Mouse (Mus musculus) Patski (cell line): ENCODE measurements around the gene 4933416C03Rik. TPM values are rescaled to one million over a fixed set of nuclear protein-coding genes. Genes with fewer than 3 reads are reported as not detected.
A peak's percentile ranks its signal among the peaks of the same experiment; 100 is the strongest.

Experiments
- ATAC-seq: fragments of 100-300 bp; one replicate; pipeline ENCODE4 v1.8.0; 2021
- CTCF ChIA-PET: fragments of 350-600 bp; sonication (Branson Sonifier 250); formaldehyde crosslinking; loops from one replicate; lab custom pipeline; 2022; ENCODE audit warnings: inconsistent platforms; lab: Charles Lee
- POLR2A ChIA-PET: fragments of 350-600 bp; sonication (Branson Sonifier 250); formaldehyde crosslinking; loops from one replicate; lab custom pipeline; 2022; ENCODE audit warnings: antibody characterized with exemption, inconsistent platforms; lab: Charles Lee
- DNase-seq: peaks from one replicate; pipeline ENCODE4 v3.0.0-alpha.2; 2011; ENCODE audit warnings: low read depth, low spot score
- H3K27me3 ChIP-seq: fragments of 371-371 bp; one replicate; pipeline ENCODE4 v1.5.1; 2021
- CTCF ChIP-seq: fragments of 100-300 bp; IDR thresholded peaks from one replicate; pipeline ENCODE4 v1.5.1; 2021
- in situ Hi-C: fragments of 300-500 bp; cut with MboI; formaldehyde crosslinking; loops from 3 replicates; pipeline ENCODE4 v1.11.1; 2018; ENCODE audit warnings: low pct_unique_long_range_greater_than_20kb, mixed read lengths
- polyA plus RNA-seq: library from polyadenylated mRNA; unstranded; gene quantifications from one replicate; pipeline ENCODE4 v1.2.3, GENCODE M21; 2021

Gene 4933416C03Rik
- polyA plus RNA-seq, 1 experiment from 2014 or later, result not detected

DNA sequence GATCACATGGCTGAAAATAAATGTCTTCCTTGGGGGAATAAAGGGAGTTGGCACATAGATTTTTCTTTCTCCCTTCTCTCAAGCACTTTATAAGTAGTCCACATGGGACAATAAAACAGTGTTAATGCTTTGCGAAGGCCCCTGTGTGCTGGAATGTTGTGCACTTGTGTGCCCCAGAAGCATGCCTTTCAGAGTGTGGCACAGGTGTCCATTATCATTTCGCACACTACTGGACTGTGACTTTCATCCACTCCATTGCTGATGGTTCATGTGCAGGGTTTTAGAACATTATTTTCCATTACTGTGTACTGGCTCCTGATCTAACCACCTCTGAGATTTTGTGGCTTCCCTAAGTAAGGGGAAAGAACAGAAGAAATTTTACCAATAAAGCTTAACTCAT lies 10.1 kb upstream of the 4933416C03Rik start:
- POLR2A ChIA-PET, result no interaction called here
- no peak for DNase-seq
- in situ Hi-C loops, result no loop called here
- TF ChIP-seq CTCF, result no peak
- ATAC-seq, result no peak
- CTCF ChIA-PET, result no interaction called here
- peaks cover 22% of the 10 kb centered on the region for H3K27me3 ChIP-seq

DNA sequence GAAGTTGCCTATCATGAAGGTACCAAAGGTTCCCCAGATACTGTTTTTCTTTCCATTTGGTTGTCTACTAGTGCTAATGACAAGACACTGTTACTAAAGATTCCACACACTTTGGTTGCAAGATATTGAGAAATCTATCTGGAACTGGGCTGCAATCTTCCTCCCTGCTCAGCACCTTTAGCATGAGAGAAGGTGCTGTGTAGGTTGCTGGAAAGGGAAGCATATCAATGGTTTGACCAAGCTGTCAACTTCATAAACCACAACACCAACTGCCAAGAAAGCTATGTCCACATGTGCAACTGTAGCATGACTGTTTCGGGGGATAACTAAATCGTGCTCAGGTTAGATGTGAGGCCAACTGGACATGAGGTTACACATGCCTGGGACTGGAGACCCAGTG lies 7.7 kb upstream of the 4933416C03Rik start:
- CTCF ChIA-PET, result no interaction called here

GRCm38 (mm10) chr10:116117060-116117459 lies 3.3 kb upstream of the 4933416C03Rik start:
- no peak for ATAC-seq
- POLR2A ChIA-PET, result no interaction called here
- no peak for DNase-seq
- in situ Hi-C loops, result no loop called here
- H3K27me3 ChIP-seq, result peaks cover 9% of the 10 kb centered on the region
- no peak for TF ChIP-seq CTCF
- CTCF ChIA-PET, result no interaction called here

More for the DNA sequence above, 7.7 kb upstream of the 4933416C03Rik start:
- TF ChIP-seq CTCF, result no peak
- H3K27me3 ChIP-seq, result peaks cover 20% of the 10 kb centered on the region
- in situ Hi-C loops, result no loop called here
- POLR2A ChIA-PET, result no interaction called here
- ATAC-seq, result no peak
- no peak for DNase-seq

DNA sequence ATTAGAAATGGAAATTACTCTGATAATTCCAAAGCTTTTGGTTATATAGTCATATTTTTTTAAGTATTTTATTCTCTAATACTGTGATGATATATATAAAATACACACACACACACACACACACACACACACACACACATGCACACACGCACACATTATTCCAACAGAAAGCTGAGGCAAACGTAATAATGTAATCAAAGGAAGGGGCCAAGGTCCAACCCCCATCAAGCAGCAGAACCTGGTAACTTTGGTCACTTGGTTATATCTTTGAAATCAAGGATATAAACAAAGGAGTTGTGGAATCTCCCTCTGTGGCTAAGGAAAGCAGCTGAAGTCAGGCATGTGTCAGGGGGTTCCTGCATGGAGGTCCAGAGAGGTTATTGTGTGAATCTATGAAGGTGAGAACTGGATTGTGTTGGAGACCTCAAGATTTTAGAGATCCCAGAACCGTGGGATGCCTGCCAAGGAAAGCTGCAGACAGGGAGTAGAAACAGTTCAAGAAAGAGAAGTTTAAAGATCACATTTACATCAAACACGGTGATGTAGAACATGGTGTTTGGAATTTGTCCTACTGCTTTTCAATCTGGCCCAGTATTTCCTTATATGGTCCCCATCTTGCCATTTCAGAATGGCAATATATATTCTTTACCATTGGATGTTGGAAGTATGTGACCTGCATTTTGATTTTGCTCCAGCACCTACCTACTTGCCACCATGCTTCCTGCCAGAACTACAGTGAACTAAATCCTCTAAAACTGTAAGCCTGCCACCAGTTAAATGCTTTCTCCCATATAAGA lies 2.4 kb upstream of the 4933416C03Rik start:
- POLR2A ChIA-PET, result no interaction called here
- DNase-seq (no peak), ATAC-seq (no peak)
- CTCF ChIA-PET, result no interaction called here
- in situ Hi-C loops, result no loop called here
- TF ChIP-seq CTCF, result no peak
- peaks cover 16% of the 10 kb centered on the region for H3K27me3 ChIP-seq

GRCm38 (mm10) chr10:116112868-116113267 lies 849 bp downstream of the 4933416C03Rik start:
- ChIA-PET POLR2A (no interaction called here), CTCF (no interaction called here)
- ATAC-seq (no peak), DNase-seq (no peak)
- peaks cover 22% of the 10 kb centered on the region for H3K27me3 ChIP-seq
- in situ Hi-C loops, result no loop called here
- no peak for TF ChIP-seq CTCF

GRCm38 (mm10) chr10:116108730-116109129 lies 5.0 kb downstream of the 4933416C03Rik start:
- in situ Hi-C loops, result no loop called here

DNA sequence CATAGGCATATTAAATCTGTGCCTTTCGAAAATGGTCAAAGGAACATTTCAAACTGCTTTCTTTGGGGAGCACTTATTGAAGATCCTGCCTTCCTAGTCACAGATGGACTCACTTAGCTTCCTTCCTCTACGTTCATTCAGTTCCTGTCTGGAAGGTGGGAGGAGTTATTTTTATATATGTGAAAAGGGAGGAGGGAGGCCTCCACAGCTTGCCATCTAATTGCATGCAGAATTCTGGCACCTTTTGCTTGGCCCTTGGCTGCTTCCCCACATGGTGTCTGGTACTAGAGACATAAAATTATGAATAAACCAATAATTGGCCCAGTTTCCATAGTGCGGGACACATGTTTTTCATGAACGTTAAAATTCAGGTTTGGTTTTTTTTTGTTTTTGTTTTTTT lies 5.5 kb downstream of the 4933416C03Rik start:
- DNase-seq (no peak), ATAC-seq (no peak)
- peaks cover 16% of the 10 kb centered on the region for H3K27me3 ChIP-seq
- no peak for TF ChIP-seq CTCF
- in situ Hi-C loops, result no loop called here
- POLR2A ChIA-PET, result no interaction called here
- CTCF ChIA-PET, result no interaction called here

More at GRCm38 (mm10) chr10:116108730-116109129, 5.0 kb downstream of the 4933416C03Rik start:
- H3K27me3 ChIP-seq, result peaks cover 16% of the 10 kb centered on the region
- DNase-seq (no peak), ATAC-seq (no peak)
- TF ChIP-seq CTCF, result no peak
- ChIA-PET POLR2A (no interaction called here), CTCF (no interaction called here)

- H3K27me3 ChIP-seq, result peaks cover 8% of the 10 kb centered on the region
- ChIA-PET POLR2A (no interaction called here), CTCF (no interaction called here)
- ATAC-seq (no peak), DNase-seq (no peak)
- no peak for TF ChIP-seq CTCF
- in situ Hi-C loops, result loop anchor here (25.0 kb wide), 1 partner anchor 214 kb away; no protein-coding TSS in a partner anchor
Observed at GRCm38 (mm10) chr10:116098470-116098869, 15.2 kb downstream of the 4933416C03Rik start.

DNA sequence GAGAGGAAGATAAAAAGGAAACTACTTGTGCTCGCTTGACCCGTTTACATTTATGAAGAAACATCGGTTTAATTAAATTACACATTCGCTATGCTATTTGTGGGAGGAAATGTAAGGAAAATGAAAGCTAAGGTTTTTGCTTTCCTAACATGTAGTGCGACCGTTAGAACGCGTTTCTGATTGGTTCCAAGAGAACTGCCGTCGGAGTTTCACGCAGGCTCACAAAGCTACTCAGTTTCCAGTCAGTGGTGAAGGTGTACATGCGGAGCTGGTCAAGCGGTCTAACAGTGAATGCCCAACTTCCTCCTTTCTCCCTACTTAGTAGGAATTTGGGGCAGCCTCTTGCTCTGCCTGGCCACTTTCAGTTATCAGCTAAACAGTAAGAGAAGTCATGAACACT lies 17.3 kb downstream of the 4933416C03Rik start:
- no peak for DNase-seq
- no peak for ATAC-seq
- ChIA-PET CTCF (no interaction called here), POLR2A (no interaction called here)
- peaks cover 12% of the 10 kb centered on the region for H3K27me3 ChIP-seq
- no peak for TF ChIP-seq CTCF
- in situ Hi-C loops, result loop anchor here (25.0 kb wide), 1 partner anchor 216 kb away; no protein-coding TSS in a partner anchor

GRCm38 (mm10) chr10:116083965-116084364 lies 29.8 kb downstream of the 4933416C03Rik start:
- POLR2A ChIA-PET, result no interaction called here
- TF ChIP-seq CTCF, result peak; percentile 52
- ATAC-seq (no peak), DNase-seq (no peak)
- CTCF ChIA-PET, result interaction anchor here (3.2 kb wide), 1 partner anchor 113 kb away, joined by 11 read pairs; no protein-coding TSS in a partner anchor
- peaks cover 18% of the 10 kb centered on the region for H3K27me3 ChIP-seq
- in situ Hi-C loops, result loop anchor here (5.0 to 25.0 kb wide), 2 partner anchors 108 to 228 kb away; no protein-coding TSS in a partner anchor

- in situ Hi-C loops, result loop anchor here (5.0 to 25.0 kb wide), 2 partner anchors 111 to 231 kb away; no protein-coding TSS in a partner anchor
- peaks cover 15% of the 10 kb centered on the region for H3K27me3 ChIP-seq
- ChIA-PET CTCF (interaction anchor here (1.0 kb wide), 1 partner anchor 11 kb away, joined by 3 read pairs; no protein-coding TSS in a partner anchor), POLR2A (no interaction called here)
- no peak for DNase-seq
- TF ChIP-seq CTCF, result no peak
- ATAC-seq, result no peak
Observed at GRCm38 (mm10) chr10:116080841-116081240, 32.9 kb downstream of the 4933416C03Rik start.
